Mouse (Mus musculus) C2C12 (cell line): ENCODE measurements around the gene Ptma.

Experiments used
- MAX ChIP-seq: IDR thresholded peaks from one replicate; pipeline ENCODE4 v1.6.1; 2011; ENCODE audit warnings: mild to moderate bottlenecking, control low read depth
- MYOD1 ChIP-seq: IDR thresholded peaks from one replicate; pipeline ENCODE4 v1.6.1; 2011; ENCODE audit warnings: low read depth; ENCODE audit not compliant: control insufficient read depth, insufficient read length

DNA sequence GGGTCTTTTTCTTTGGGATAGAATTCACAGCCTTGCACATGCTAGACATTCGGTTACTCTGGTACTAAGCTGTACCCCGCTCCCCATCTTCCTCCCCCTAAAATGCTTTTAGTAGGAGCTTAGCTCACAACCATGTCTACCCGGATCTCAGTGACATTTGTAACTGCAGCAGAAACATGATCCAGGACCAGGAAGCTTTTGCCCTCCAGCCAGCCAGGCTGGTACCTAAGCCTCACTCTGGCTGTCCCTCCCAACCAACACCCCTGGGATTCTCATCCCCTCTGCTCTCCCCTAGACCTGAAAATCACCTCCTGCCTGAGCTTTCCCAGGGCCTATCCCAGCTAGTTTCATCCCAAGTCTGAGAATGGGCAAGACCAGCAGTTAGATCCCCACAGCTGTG is 32.7 kb upstream of the Ptma start:
- TF ChIP-seq MYOD1 (no peak), MAX (no peak)
